Mouse (Mus musculus) liver, embryonic 14.5 days (tissue): ENCODE measurements around the gene RPS10-NUDT3. TPM values are rescaled to one million over a fixed set of nuclear protein-coding genes. Genes with fewer than 3 reads are reported as not detected.

Experiments used
- ATAC-seq: fragments of 200-750 bp; cut with Nextera tagmentation; 2 replicates; pipeline ENCODE4 v1.8.0; 2017; ENCODE audit warnings: moderate number of reproducible peaks, mild to moderate bottlenecking, moderate library complexity; ENCODE audit not compliant: insufficient read depth
- DNase-seq, 3 experiments: peaks; one replicate each; pipeline ENCODE4 v3.0.0-alpha.2; 2012 to 2013; ENCODE audit warnings: low read depth in 3 of 3, low spot score in 3 of 3
- H3K27ac ChIP-seq: fragments of 300-500 bp; sonication (generic); 2 replicates; pipeline ENCODE4 v1.5.1; 2014; ENCODE audit warnings: moderate library complexity, mild to moderate bottlenecking, control low read depth, inconsistent platforms
- H3K27me3 ChIP-seq: fragments of 300-500 bp; sonication (generic); 2 replicates; pipeline ENCODE4 v1.6.1; 2014; ENCODE audit warnings: mild to moderate bottlenecking, low read length, moderate library complexity; ENCODE audit not compliant: control insufficient read depth, insufficient read depth
- H3K36me3 ChIP-seq: fragments of 300-500 bp; sonication (generic); replicated peaks from 2 replicates; pipeline ENCODE4 v1.6.1; 2014; ENCODE audit warnings: low read depth; ENCODE audit not compliant: control insufficient read depth, insufficient read depth
- H3K4me1 ChIP-seq, 2 experiments: fragments of 200-500 bp in 1 of 2; fragments of 300-500 bp in 1 of 2; sonication (generic) in 1 of 2; replicated peaks; 2 replicates each; pipeline ENCODE4 v1.6.1; 2012 to 2014; ENCODE audit warnings: antibody characterized with exemption in 1 of 2, inconsistent platforms in 1 of 2, low read length in 1 of 2; ENCODE audit not compliant: control insufficient read depth in 2 of 2, insufficient read depth in 2 of 2
- H3K4me2 ChIP-seq: fragments of 300-500 bp; sonication (generic); 2 replicates; pipeline ENCODE4 v1.6.1; 2014; ENCODE audit warnings: low read depth, mild to moderate bottlenecking, control low read depth, moderate library complexity
- H3K4me3 ChIP-seq, 2 experiments: fragments of 200-500 bp in 1 of 2; fragments of 300-500 bp in 1 of 2; sonication (generic) in 1 of 2; 2 replicates each; pipeline ENCODE4 v1.5.1; 2012 to 2014; ENCODE audit warnings: low read depth in 2 of 2, low read length in 2 of 2, mild to moderate bottlenecking in 2 of 2, control low read depth in 1 of 2, inconsistent platforms in 1 of 2, moderate library complexity in 1 of 2; ENCODE audit not compliant: insufficient read depth in 1 of 2
- H3K9ac ChIP-seq: fragments of 300-500 bp; sonication (generic); replicated peaks from 2 replicates; pipeline ENCODE4 v1.6.1; 2014; ENCODE audit warnings: mild to moderate bottlenecking, control low read depth, moderate library complexity
- H3K9me3 ChIP-seq: fragments of 300-500 bp; sonication (generic); 2 replicates; pipeline ENCODE4 v1.6.1; 2016; ENCODE audit warnings: low read length, mixed read lengths; ENCODE audit not compliant: control insufficient read depth
- CTCF ChIP-seq: IDR thresholded peaks from 2 replicates; pipeline ENCODE4 v1.5.1; 2016; ENCODE audit warnings: antibody characterized with exemption, low read depth, control low read depth
- EP300 ChIP-seq: IDR thresholded peaks from 2 replicates; pipeline ENCODE4 v1.6.1; 2016; ENCODE audit warnings: antibody characterized with exemption, low read depth
- WGBS: fragments of 180-500 bp; shearing (Covaris S2); extraction: QIAGEN DNeasy Blood & Tissue Kit; methylation state at CpG from one replicate; pipeline ENCODE4 v1.1.7; 2014; ENCODE audit not compliant: insufficient replicate concordance; 5-methylcytosine and 5-hydroxymethylcytosine counted together
- polyA plus RNA-seq, 2 experiments: library from polyadenylated mRNA; depleted of rRNA in 1 of 2; stranded (reverse) in 1 of 2; unstranded in 1 of 2; fragments of >200 nt; fragmentation: Nextera tagmentation in 1 of 2; extraction: Ambion mirVana in 1 of 2; gene quantifications; 2 replicates each; pipeline versions ENCODE4 v1.2.1 to v1.2.3; 2012 to 2014

Gene RPS10-NUDT3
- polyA plus RNA-seq, 2 experiments, result not detected

GRCm38 (mm10) chr17:27611519-27611884, 23.5 kb downstream of the RPS10-NUDT3 start:
- H3K27me3 ChIP-seq, result no peaks in the 10 kb centered on the region
- DNase-seq (no peak), ATAC-seq (peak; percentile 56; the same call in 1 of the 2 replicates)
- no peak overlapping the region for H3K4me2 ChIP-seq
- no peaks in the 10 kb centered on the region for H3K9me3 ChIP-seq
- TF ChIP-seq EP300 (peak; percentile 15; the same call in 1 of the 2 replicates), CTCF (no peak)
- 40% methylated on average over 3 of the region's 3 CpGs for WGBS
- no peak overlapping the region for H3K27ac ChIP-seq
- no peak overlapping the region for H3K4me3 ChIP-seq
- H3K9ac ChIP-seq, result no peak overlapping the region
- H3K36me3 ChIP-seq, result no peaks in the 10 kb centered on the region
- H3K4me1 ChIP-seq, result peaks cover 12 to 21% of the 10 kb centered on the region in 2 experiments

DNA sequence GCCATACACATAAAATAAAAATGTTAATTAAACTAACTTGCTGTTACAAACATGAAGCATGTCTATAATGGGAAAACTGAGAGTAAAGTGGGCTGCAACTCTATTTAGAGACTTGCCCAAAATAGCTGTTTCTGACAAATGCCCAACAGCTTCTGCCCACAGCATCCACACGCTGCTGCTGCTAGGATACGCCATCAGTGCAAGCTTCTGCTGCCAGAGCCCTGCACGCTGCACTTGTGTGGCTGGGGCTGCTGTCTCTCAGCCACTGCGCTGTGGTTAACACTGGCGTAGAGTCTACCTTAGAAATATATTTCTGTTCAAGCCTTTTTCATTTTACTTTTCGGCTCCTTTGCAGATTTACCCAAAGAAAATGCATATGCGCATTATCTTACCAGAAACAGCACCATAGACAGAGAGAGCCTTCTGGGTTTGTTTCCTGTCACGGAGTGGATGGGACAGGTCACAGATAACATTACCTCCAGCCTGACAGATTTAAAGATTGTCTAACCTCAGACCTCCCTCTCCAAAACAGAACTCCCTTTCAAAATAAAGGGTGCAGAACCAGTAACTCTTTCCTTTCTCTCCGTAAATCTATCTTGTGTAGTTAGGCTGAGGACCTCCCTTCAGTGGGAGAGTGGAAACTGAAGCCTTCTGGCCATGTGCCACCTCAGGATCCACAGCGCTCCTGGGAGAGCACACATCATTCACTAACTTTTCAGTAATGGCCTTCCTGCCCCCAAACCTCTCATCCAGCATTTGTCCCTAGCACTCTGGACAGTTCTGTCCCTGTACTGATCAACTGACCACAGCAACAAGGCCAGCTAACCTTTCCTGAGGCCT, 24.1 kb downstream of the RPS10-NUDT3 start:
- H3K9ac ChIP-seq, result no peak overlapping the region
- no peaks in the 10 kb centered on the region for H3K36me3 ChIP-seq
- H3K27me3 ChIP-seq, result no peaks in the 10 kb centered on the region
- 35% methylated on average over 10 of the region's 10 CpGs for WGBS
- peaks cover 12 to 23% of the 10 kb centered on the region in 2 experiments for H3K4me1 ChIP-seq
- no peaks in the 10 kb centered on the region for H3K9me3 ChIP-seq
- no peak for TF ChIP-seq EP300
- no peak for TF ChIP-seq CTCF
- H3K4me3 ChIP-seq, result no peak overlapping the region
- no peak for ATAC-seq
- no peak overlapping the region for H3K4me2 ChIP-seq
- H3K27ac ChIP-seq, result no peak overlapping the region
- DNase-seq, result no peak

DNA sequence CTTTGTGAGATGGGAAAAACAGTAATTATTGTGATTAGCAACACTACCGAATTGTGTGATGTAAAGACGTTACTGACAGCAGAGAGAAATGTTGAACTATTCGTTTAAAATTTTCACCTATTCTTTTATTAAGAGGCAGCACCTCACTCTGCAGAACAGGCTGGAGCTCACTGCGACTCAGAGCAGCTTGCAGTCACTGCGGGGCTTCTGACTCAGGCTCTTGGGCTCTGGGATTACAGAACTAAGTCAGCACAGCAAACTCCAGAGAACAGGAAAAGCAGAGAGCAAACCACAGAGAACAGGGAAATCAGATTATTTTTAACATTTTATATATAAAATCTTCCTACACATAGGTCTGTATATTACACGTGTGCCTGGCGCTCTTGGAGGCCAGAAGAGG, 25.4 kb downstream of the RPS10-NUDT3 start:
- no peaks in the 10 kb centered on the region for H3K9me3 ChIP-seq
- H3K27me3 ChIP-seq, result no peaks in the 10 kb centered on the region
- ATAC-seq (no peak), DNase-seq (no peak)
- no peak overlapping the region for H3K27ac ChIP-seq
- H3K4me1 ChIP-seq, result peaks cover 12 to 25% of the 10 kb centered on the region in 2 experiments
- no peak overlapping the region for H3K9ac ChIP-seq
- no peak overlapping the region for H3K4me3 ChIP-seq
- H3K4me2 ChIP-seq, result no peak overlapping the region
- WGBS, result 80% methylated on average over 7 of the region's 7 CpGs
- TF ChIP-seq EP300 (no peak), CTCF (no peak)
- no peaks in the 10 kb centered on the region for H3K36me3 ChIP-seq

DNA sequence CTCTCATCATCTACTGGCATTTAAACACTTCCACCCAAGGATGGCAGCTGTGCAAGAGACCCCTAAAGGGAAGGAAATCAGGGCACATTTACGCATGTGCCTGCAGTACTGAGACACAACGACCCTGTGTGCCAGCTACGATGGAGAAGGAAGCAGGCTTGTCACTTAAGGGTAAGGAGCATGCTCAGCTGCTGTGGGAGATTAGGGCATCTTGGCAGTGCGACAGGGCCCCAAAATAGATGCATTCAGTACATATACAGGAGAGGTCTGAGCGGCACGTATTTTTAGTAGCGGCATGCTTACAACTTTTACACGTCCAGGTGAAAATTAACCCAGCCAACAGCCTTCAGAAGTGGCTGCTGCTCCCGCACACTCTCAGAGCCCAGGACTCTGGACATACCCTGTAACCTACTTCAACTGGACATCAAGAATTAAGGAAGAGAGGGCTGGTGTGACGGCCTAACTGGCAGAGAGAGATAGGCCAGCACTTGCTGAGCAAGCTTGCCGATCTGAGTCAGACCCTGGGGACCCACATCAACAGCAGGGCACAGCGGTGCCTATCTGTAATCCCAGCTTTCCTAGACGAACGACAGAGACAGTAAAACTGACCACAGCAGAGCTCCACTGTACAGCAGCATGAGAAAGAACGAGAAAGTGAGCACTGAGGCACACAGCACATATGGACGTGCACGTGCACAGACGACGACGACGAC, 31.3 kb downstream of the RPS10-NUDT3 start:
- Histone ChIP-seq H3K4me2 (no peak overlapping the region; the same call in 1 of the 2 replicates), H3K9ac (no peak overlapping the region), H3K4me1 (peaks cover 5 to 24% of the 10 kb centered on the region in 2 experiments), H3K27ac (peak overlapping the region; percentile 12; the same call in 1 of the 2 replicates), H3K9me3 (no peaks in the 10 kb centered on the region), H3K4me3 (no peak overlapping the region), H3K27me3 (no peaks in the 10 kb centered on the region), H3K36me3 (no peaks in the 10 kb centered on the region)
- peak; percentile 73 for ATAC-seq
- TF ChIP-seq EP300 (no peak), CTCF (no peak)
- no peak for DNase-seq
- WGBS, result 31% methylated on average over 21 of the region's 21 CpGs

GRCm38 (mm10) chr17:27603036-27603435, 32.0 kb downstream of the RPS10-NUDT3 start:
- H3K9ac ChIP-seq, result no peak overlapping the region
- ATAC-seq, result no peak
- no peak for DNase-seq
- no peak overlapping the region for H3K27ac ChIP-seq
- no peaks in the 10 kb centered on the region for H3K9me3 ChIP-seq
- no peak overlapping the region for H3K4me3 ChIP-seq
- H3K4me1 ChIP-seq, result peaks cover 5 to 24% of the 10 kb centered on the region in 2 experiments
- 78% methylated on average over 2 of the region's 2 CpGs for WGBS
- no peaks in the 10 kb centered on the region for H3K36me3 ChIP-seq
- TF ChIP-seq CTCF (no peak), EP300 (no peak)
- H3K27me3 ChIP-seq, result no peaks in the 10 kb centered on the region
- no peak overlapping the region for H3K4me2 ChIP-seq
